Mouse (Mus musculus) ES-Bruce4 (cell line): Measurements from ENCODE around the gene Cand2.

Source experiments
- CTCF ChIP-seq: IDR thresholded peaks from one replicate; pipeline ENCODE4 v1.8.1; 2011; ENCODE audit warnings: low read depth, low read length
- EP300 ChIP-seq: IDR thresholded peaks from 2 replicates; pipeline ENCODE4 v1.6.1; 2011; ENCODE audit warnings: low read depth, low read length; ENCODE audit not compliant: insufficient read depth
- POLR2A ChIP-seq: IDR thresholded peaks from one replicate; pipeline ENCODE4 v1.8.1; 2011; ENCODE audit warnings: low read length; ENCODE audit not compliant: insufficient read depth

DNA sequence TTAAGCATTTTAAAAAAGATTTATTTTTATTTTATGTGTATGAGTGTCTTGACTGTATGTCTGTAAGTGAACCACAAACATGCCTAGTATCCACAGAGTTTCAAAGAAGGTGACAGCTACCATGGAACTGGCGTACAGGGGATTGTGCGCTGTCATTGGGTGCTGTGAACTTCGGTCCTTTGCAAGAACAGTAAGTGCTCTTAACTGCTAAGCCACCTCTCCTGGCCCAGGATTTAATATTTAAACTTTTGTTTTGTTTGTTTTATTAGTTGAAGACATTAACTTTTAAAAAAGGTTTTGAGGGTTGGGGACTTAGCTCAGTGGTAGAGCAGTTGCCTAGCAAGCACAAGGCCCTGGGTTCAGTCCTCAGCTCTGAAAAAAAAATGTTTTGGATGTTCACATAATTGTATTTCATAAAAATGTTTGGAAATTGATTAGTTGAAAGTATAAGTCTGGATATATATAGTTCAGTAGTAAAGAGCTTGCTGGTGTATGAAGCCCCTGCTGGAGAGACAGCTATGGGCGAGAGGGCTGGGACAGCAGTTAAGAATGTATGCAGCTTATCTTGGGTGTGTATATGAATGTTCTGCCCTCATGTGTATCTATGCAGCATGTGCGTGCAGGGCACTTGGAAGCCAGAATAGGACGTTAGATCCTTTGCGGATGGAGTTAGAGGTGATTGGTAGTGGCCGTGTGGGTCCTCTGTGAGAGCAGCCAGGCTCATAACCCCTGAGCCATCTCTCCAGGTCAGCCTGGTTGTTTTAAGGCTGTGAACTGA lies 47.1 kb downstream of the Cand2 start:
- TF ChIP-seq EP300 (no peak), CTCF (no peak), POLR2A (no peak)
